Mouse (Mus musculus): ENCODE results near the gene Gm10203. TPM values are rescaled to one million over a fixed set of nuclear protein-coding genes. Genes with fewer than 3 reads are reported as not detected.
"Not testable (repeated sequence)": the region's sequence is repeated elsewhere in the genome, so short reads cannot be mapped to it uniquely, and the experiment has no call there.

The Gm10203 gene
- not detected in 2 replicates for polyA plus RNA-seq (2015; fragmentation: Nextera tagmentation; extraction: Ambion mirVana)

- 82% methylated on average over 8 of the region's 8 CpGs for WGBS
- not testable (repeated sequence) for ATAC-seq
Observed at GRCm38 (mm10) chr6:149129870-149130269, at the start of gene Gm10203. Gene Gm10203 (plus strand): TSS chr6:149130170.

GRCm38 (mm10) chr6:149092406-149092805 lies 37.6 kb upstream of the Gm10203 start:
- peaks cover 4% of the 10 kb centered on the region; the same call in 1 of the 2 replicates for H3K4me1 ChIP-seq
- H3K27me3 ChIP-seq, result no peaks in the 10 kb centered on the region
- no peaks in the 10 kb centered on the region for H3K9me3 ChIP-seq (replicated peaks)
- no peak for ATAC-seq
- H3K36me3 ChIP-seq (ENCODE audit: poor library complexity, severe bottlenecking), result no peaks in the 10 kb centered on the region
- no peak overlapping the region for H3K4me2 ChIP-seq
- no peak overlapping the region for H3K27ac ChIP-seq
- no peak overlapping the region for H3K4me3 ChIP-seq
- WGBS, result 96% methylated on average over 6 of the region's 6 CpGs
- no peak overlapping the region for H3K9ac ChIP-seq

More at GRCm38 (mm10) chr6:149129870-149130269, at the start of gene Gm10203:
- not testable (repeated sequence) for H3K9me3 ChIP-seq (replicated peaks); H3K9ac ChIP-seq; H3K4me3 ChIP-seq; H3K4me2 ChIP-seq; H3K27me3 ChIP-seq; H3K4me1 ChIP-seq; H3K36me3 ChIP-seq (ENCODE audit: poor library complexity, severe bottlenecking); H3K27ac ChIP-seq

DNA sequence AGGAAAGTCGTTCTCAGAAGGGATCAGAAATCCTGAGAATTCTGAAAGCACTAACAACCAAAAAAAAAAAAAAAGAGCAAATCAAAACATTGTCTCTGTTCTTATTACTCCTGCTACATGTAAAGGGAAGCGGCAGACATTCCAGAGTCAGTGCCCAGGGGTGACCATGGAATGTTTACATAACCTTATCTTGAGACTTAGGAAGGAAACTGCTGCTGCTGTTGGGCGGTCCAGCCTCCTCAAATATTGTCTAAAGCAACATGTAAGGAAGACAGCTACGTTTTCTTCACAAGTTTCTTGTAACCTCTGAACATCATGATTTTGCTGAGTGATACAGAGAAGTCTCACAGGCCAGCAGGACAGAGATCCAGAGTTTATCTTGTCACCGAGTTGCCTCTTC lies 36.5 kb upstream of the Gm10203 start:
- Histone ChIP-seq H3K27me3 (no peaks in the 10 kb centered on the region), H3K9me3 (replicated peaks) (no peaks in the 10 kb centered on the region), H3K9ac (no peak overlapping the region), H3K36me3 (ENCODE audit: poor library complexity, severe bottlenecking) (no peaks in the 10 kb centered on the region), H3K4me1 (peaks cover 4% of the 10 kb centered on the region; the same call in 1 of the 2 replicates), H3K27ac (no peak overlapping the region), H3K4me3 (no peak overlapping the region), H3K4me2 (no peak overlapping the region)
- ATAC-seq, result no peak
- WGBS, result 82% methylated on average over 5 of the region's 5 CpGs

GRCm38 (mm10) chr6:149094555-149094954 lies 35.4 kb upstream of the Gm10203 start:
- H3K4me1 ChIP-seq, result peaks cover 12% of the 10 kb centered on the region
- WGBS, result 89% methylated on average over 1 of the region's 1 CpGs
- H3K9ac ChIP-seq, result no peak overlapping the region
- no peaks in the 10 kb centered on the region for H3K27me3 ChIP-seq
- no peak for ATAC-seq
- H3K4me2 ChIP-seq, result no peak overlapping the region
- H3K36me3 ChIP-seq (ENCODE audit: poor library complexity, severe bottlenecking), result no peaks in the 10 kb centered on the region
- H3K27ac ChIP-seq, result no peak overlapping the region
- no peak overlapping the region for H3K4me3 ChIP-seq
- no peaks in the 10 kb centered on the region for H3K9me3 ChIP-seq (replicated peaks)

DNA sequence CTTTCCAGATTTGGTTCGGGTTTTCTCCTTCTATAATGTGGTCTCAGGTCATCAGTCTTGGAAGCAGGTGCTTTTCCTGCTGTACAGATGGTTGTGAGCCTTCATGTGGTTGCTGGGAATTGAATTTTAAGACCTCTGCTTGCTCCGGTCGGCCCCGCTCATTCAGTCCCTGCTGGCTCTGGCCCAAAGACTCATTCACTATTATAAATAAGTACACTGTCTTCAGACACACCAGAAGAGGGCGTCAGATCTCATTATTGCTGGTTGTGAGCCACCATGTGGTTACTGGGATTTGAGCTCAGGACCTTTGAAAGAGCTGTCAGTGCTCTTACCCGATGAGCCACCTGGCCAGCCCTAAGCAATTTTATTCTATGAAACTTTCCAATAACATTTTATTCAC lies 34.6 kb upstream of the Gm10203 start:
- WGBS, result 65% methylated on average over 6 of the region's 6 CpGs
- Histone ChIP-seq H3K9me3 (replicated peaks) (no peaks in the 10 kb centered on the region), H3K27me3 (no peaks in the 10 kb centered on the region), H3K9ac (no peak overlapping the region), H3K4me1 (peaks cover 15% of the 10 kb centered on the region), H3K36me3 (ENCODE audit: poor library complexity, severe bottlenecking) (no peaks in the 10 kb centered on the region), H3K4me3 (no peak overlapping the region), H3K27ac (no peak overlapping the region), H3K4me2 (no peak overlapping the region)
- no peak for ATAC-seq

- Histone ChIP-seq H3K4me3 (no peak overlapping the region), H3K27ac (no peak overlapping the region), H3K36me3 (ENCODE audit: poor library complexity, severe bottlenecking) (no peaks in the 10 kb centered on the region), H3K4me2 (no peak overlapping the region), H3K27me3 (no peaks in the 10 kb centered on the region), H3K9me3 (replicated peaks) (no peaks in the 10 kb centered on the region), H3K4me1 (peaks cover 15% of the 10 kb centered on the region), H3K9ac (no peak overlapping the region)
- ATAC-seq, result no peak
- WGBS, result 91% methylated on average over 2 of the region's 2 CpGs
Observed at GRCm38 (mm10) chr6:149096233-149096632, 33.7 kb upstream of the Gm10203 start.

DNA sequence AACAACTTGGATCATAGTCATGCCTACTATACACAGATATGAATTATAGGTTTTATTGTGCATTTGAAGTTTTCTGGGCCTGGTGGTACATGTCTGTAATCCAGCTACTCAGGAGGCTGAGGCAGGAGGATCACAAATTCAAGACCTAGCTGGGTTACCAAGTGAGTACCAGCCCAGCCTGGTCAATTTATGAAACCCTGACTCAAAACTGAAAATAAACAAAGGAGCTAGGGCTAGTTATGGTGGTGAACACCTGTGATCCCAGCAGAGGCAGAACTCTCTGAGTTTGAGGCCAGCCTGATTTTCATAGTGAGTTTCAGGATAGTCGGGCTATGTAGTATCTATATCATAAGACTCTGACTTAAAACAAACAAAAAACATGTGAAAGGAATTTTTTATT lies 32.7 kb upstream of the Gm10203 start:
- no peak overlapping the region for H3K4me2 ChIP-seq
- no peak overlapping the region for H3K27ac ChIP-seq
- peaks cover 15% of the 10 kb centered on the region for H3K4me1 ChIP-seq
- H3K4me3 ChIP-seq, result no peak overlapping the region
- no peaks in the 10 kb centered on the region for H3K36me3 ChIP-seq (ENCODE audit: poor library complexity, severe bottlenecking)
- 97% methylated on average over 1 of the region's 1 CpGs for WGBS
- ATAC-seq, result no peak
- H3K9ac ChIP-seq, result no peak overlapping the region
- no peaks in the 10 kb centered on the region for H3K9me3 ChIP-seq (replicated peaks)
- no peaks in the 10 kb centered on the region for H3K27me3 ChIP-seq

DNA sequence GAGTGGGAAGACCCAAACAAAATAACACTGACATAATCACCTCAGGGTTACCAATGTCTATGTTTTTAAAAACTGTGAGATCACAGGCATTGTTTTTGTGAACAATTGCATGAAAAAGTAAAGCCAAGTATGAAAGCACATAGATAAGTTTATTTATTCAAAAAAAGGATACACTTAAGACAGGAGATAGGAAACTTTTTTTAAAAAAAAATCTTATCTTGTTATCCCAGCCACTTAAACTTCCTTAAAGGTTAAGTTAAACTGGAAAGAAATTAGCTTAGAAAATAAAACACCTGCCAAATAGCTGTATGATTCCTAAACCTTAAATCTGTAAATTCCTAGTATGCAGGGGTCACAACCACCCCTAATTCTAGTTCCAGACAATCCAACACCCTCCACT lies 31.0 kb upstream of the Gm10203 start:
- H3K4me3 ChIP-seq, result no peak overlapping the region
- H3K9me3 ChIP-seq (replicated peaks), result no peaks in the 10 kb centered on the region
- H3K27ac ChIP-seq, result no peak overlapping the region
- no peak overlapping the region for H3K9ac ChIP-seq
- H3K27me3 ChIP-seq, result no peaks in the 10 kb centered on the region
- peaks cover 15% of the 10 kb centered on the region for H3K4me1 ChIP-seq
- H3K4me2 ChIP-seq, result peak overlapping the region; percentile 43; the same call in 1 of the 2 replicates
- no peak for ATAC-seq
- no peaks in the 10 kb centered on the region for H3K36me3 ChIP-seq (ENCODE audit: poor library complexity, severe bottlenecking)

- H3K36me3 ChIP-seq (ENCODE audit: poor library complexity, severe bottlenecking), result no peaks in the 10 kb centered on the region
- H3K27ac ChIP-seq, result peak overlapping the region; percentile 98
- peak overlapping the region; percentile 73 for H3K4me2 ChIP-seq
- peak overlapping the region; percentile 73 for H3K4me3 ChIP-seq
- peaks cover 12% of the 10 kb centered on the region for H3K4me1 ChIP-seq
- peak overlapping the region; percentile 95 for H3K9ac ChIP-seq
- H3K9me3 ChIP-seq (replicated peaks), result no peaks in the 10 kb centered on the region
- ATAC-seq, result peak; percentile 66
- WGBS, result 1% methylated on average over 52 of the region's 52 CpGs
- no peaks in the 10 kb centered on the region for H3K27me3 ChIP-seq
Observed at GRCm38 (mm10) chr6:149100174-149101075, 29.5 kb upstream of the Gm10203 start.

DNA sequence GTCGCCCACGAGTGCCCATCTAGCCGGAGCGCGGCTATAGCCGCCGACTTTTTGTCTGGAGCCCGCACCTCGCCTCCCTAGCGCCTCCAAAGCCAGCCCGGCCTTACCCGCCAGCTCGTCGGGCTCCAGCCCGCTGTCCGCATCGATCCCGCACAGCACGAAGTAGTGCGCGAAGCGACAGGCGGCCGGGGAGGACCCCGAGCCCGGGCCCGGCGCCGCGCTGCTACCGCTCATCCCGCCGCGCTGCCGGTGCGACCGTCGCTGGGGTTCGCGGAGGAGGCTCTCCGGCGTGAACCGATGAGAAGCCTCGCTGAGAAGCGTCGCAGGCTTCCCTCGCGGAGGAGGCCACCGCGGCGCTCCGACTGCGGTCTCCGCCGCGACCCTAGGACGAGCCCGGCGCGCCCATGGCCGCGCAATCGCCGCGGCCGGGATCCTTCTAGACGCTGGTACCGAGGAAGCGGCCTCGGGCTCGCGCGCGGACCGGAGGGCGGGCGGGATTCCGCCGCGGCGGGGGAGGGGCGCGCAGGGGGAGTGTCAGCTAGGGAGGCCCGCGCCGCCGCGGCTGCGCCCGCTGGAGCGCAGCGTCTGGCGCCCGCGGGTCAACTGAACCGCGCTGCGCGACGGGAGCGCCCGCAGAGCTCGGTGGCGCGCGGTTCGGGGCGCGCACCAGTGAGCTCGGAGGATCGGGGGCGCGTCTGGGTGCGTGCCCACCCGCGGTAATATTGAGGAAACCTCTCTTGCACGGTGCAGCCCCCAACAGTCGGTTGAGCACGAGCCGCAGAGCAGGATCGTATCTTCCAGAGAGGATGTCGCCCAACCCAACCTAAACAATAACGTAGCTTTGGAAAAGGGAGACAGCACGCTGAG lies 28.7 kb upstream of the Gm10203 start, which contains the start of gene Dennd5b:
Gene Dennd5b (minus strand): TSS at position 605 of the 867 bp plus-strand sequence.
- peak; percentile 95 for ATAC-seq
- Histone ChIP-seq H3K9me3 (replicated peaks) (no peaks in the 10 kb centered on the region), H3K4me3 (peak within 1 kb of the TSS; percentile 73), H3K27ac (peak within 1 kb of the TSS; percentile 98), H3K4me2 (peak within 1 kb of the TSS; percentile 73), H3K27me3 (no peaks in the 10 kb centered on the region), H3K36me3 (ENCODE audit: poor library complexity, severe bottlenecking) (no peaks in the 10 kb centered on the region), H3K4me1 (peaks cover 11% of the 10 kb centered on the region), H3K9ac (peak within 1 kb of the TSS; percentile 95)
- under 1% methylated on average over 121 of the region's 124 CpGs for WGBS

DNA sequence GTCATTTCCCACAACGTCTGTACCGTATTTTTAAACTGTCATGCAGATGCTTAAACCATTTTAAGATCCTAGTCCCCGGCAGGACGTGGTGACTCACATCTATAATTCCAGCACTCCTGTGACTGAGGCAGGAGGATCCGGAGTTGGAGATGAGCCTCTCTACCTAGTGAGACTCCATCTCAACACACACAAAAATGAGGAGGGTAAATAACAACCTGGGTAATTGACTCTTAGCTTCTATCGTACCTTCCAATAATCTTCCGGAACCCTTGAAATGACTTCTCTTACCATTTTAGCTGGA lies 28.1 kb upstream of the Gm10203 start:
- ATAC-seq, result peak; percentile 41
- H3K36me3 ChIP-seq (ENCODE audit: poor library complexity, severe bottlenecking), result no peaks in the 10 kb centered on the region
- no peaks in the 10 kb centered on the region for H3K9me3 ChIP-seq (replicated peaks)
- WGBS, result 11% methylated on average over 7 of the region's 7 CpGs
- peak overlapping the region; percentile 98 for H3K27ac ChIP-seq
- peak overlapping the region; percentile 73 for H3K4me2 ChIP-seq
- peaks cover 11% of the 10 kb centered on the region for H3K4me1 ChIP-seq
- H3K9ac ChIP-seq, result peak overlapping the region; percentile 95
- peak overlapping the region; percentile 73 for H3K4me3 ChIP-seq
- H3K27me3 ChIP-seq, result no peaks in the 10 kb centered on the region

- no peak for ATAC-seq
- Histone ChIP-seq H3K9ac (no peak overlapping the region), H3K9me3 (replicated peaks) (no peaks in the 10 kb centered on the region), H3K4me1 (peaks cover 11% of the 10 kb centered on the region), H3K27me3 (no peaks in the 10 kb centered on the region), H3K4me3 (no peak overlapping the region), H3K27ac (no peak overlapping the region), H3K36me3 (ENCODE audit: poor library complexity, severe bottlenecking) (no peaks in the 10 kb centered on the region), H3K4me2 (no peak overlapping the region)
- 93% methylated on average over 1 of the region's 1 CpGs for WGBS
Observed at GRCm38 (mm10) chr6:149103451-149103850, 26.5 kb upstream of the Gm10203 start.

All from forebrain, embryonic 13.5 days (tissue).